Mouse (Mus musculus): ENCODE data around the gene Clstn2. TPM values are rescaled to one million over a fixed set of nuclear protein-coding genes. Genes with fewer than 3 reads are reported as not detected.

Gene Clstn2
- polyA plus RNA-seq, 1 experiment from 2014 or later = 2.4 TPM

DNA sequence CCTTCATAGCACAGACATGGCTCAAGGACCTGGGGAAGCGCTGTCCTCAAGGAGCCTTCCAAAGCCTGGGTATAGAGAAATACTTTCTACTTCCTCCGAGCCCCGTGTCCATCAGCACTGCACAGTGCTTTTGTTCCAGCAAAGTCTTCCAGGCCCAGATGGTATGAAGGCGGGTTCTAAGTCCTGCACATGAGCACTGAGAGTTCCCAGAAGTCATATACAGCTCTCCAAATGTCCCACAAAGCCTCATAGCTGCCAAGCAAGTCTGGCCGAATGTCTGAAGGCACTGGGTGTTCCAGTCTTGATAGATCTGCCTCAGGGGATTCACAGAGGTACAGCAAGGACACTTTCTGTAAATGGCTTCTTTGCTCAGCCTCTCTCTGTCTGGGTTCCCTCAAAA is 14.3 kb downstream of the Clstn2 start:
- WGBS = 89% methylated on average over 5 of the region's 5 CpGs
- no peaks in the 10 kb centered on the region for H3K27me3 ChIP-seq
- H3K36me3 ChIP-seq = no peaks in the 10 kb centered on the region
- H3K27ac ChIP-seq = no peak overlapping the region
- no peak for ATAC-seq (ENCODE audit: insufficient number of reproducible peaks, insufficient read depth, low FRiP score, low TSS enrichment, low read depth)
- no peak overlapping the region for H3K9ac ChIP-seq (replicated peaks)
- no peaks in the 10 kb centered on the region for H3K9me3 ChIP-seq
- no peaks in the 10 kb centered on the region for H3K4me1 ChIP-seq (replicated peaks)
- H3K4me2 ChIP-seq = no peak overlapping the region
- no peak overlapping the region for H3K4me3 ChIP-seq (replicated peaks)

- no peaks in the 10 kb centered on the region for H3K27me3 ChIP-seq
- no peaks in the 10 kb centered on the region for H3K9me3 ChIP-seq
- no peak overlapping the region for H3K4me2 ChIP-seq
- WGBS = 86% methylated on average over 5 of the region's 5 CpGs
- H3K9ac ChIP-seq (replicated peaks) = no peak overlapping the region
- ATAC-seq (ENCODE audit: insufficient number of reproducible peaks, insufficient read depth, low FRiP score, low TSS enrichment, low read depth) = no peak
- H3K36me3 ChIP-seq = no peaks in the 10 kb centered on the region
- no peaks in the 10 kb centered on the region for H3K4me1 ChIP-seq (replicated peaks)
- H3K4me3 ChIP-seq (replicated peaks) = no peak overlapping the region
- H3K27ac ChIP-seq = no peak overlapping the region
Observed at GRCm38 (mm10) chr9:98016576-98016975, 16.4 kb downstream of the Clstn2 start.

GRCm38 (mm10) chr9:97996349-97996748 is 36.6 kb downstream of the Clstn2 start:
- Histone ChIP-seq H3K27me3 (no peaks in the 10 kb centered on the region), H3K27ac (no peak overlapping the region), H3K9me3 (no peaks in the 10 kb centered on the region), H3K4me3 (replicated peaks) (no peak overlapping the region), H3K4me2 (no peak overlapping the region), H3K9ac (replicated peaks) (no peak overlapping the region), H3K4me1 (replicated peaks) (no peaks in the 10 kb centered on the region), H3K36me3 (no peaks in the 10 kb centered on the region)
- WGBS = 80% methylated on average over 5 of the region's 5 CpGs
- no peak for ATAC-seq (ENCODE audit: insufficient number of reproducible peaks, insufficient read depth, low FRiP score, low TSS enrichment, low read depth)

DNA sequence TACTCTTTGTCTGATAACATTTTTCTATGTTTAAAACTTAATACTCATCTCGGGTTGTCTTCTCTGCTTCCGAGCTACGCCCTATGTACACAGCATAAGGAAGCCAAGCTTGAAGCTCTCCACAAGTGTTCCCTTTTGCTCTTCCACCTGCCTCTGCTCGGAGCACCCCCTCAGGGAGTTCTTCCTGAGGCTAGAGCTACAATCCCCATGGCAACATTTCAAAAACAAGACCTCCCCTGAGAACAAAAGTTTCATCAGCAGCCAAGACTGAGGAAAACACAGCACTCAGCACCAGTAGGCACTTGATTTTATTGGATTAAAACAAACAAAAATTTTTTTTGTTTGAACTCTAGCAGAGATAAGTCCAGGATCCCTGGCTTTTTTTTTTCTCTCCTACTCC is 37.3 kb downstream of the Clstn2 start:
- Histone ChIP-seq H3K27me3 (no peaks in the 10 kb centered on the region), H3K4me3 (replicated peaks) (no peak overlapping the region), H3K4me1 (replicated peaks) (no peaks in the 10 kb centered on the region), H3K27ac (no peak overlapping the region), H3K4me2 (no peak overlapping the region), H3K9me3 (no peaks in the 10 kb centered on the region), H3K9ac (replicated peaks) (no peak overlapping the region), H3K36me3 (no peaks in the 10 kb centered on the region)
- no peak for ATAC-seq (ENCODE audit: insufficient number of reproducible peaks, insufficient read depth, low FRiP score, low TSS enrichment, low read depth)
- 79% methylated on average over 4 of the region's 4 CpGs for WGBS

- Histone ChIP-seq H3K4me3 (replicated peaks) (no peak overlapping the region), H3K4me2 (no peak overlapping the region)
- 56% methylated on average over 4 of the region's 4 CpGs for WGBS
Observed at GRCm38 (mm10) chr9:97992131-97992530, 40.9 kb downstream of the Clstn2 start.

GRCm38 (mm10) chr9:97977339-97977738 is 55.6 kb downstream of the Clstn2 start:
- Histone ChIP-seq H3K9ac (replicated peaks) (no peak overlapping the region), H3K27ac (no peak overlapping the region), H3K4me3 (replicated peaks) (no peak overlapping the region), H3K4me1 (replicated peaks) (no peaks in the 10 kb centered on the region), H3K9me3 (no peaks in the 10 kb centered on the region), H3K36me3 (no peaks in the 10 kb centered on the region), H3K4me2 (no peak overlapping the region), H3K27me3 (0 out of 2 replicates have a peak, but pooled peaks cover 4% of the 10 kb centered on the region)
- no peak for ATAC-seq (ENCODE audit: insufficient number of reproducible peaks, insufficient read depth, low FRiP score, low TSS enrichment, low read depth)
- WGBS = 83% methylated on average over 3 of the region's 3 CpGs

More at GRCm38 (mm10) chr9:97992131-97992530, 40.9 kb downstream of the Clstn2 start:
- Histone ChIP-seq H3K9me3 (no peaks in the 10 kb centered on the region), H3K9ac (replicated peaks) (no peak overlapping the region), H3K27me3 (no peaks in the 10 kb centered on the region), H3K4me1 (replicated peaks) (no peaks in the 10 kb centered on the region), H3K27ac (no peak overlapping the region), H3K36me3 (no peaks in the 10 kb centered on the region)
- no peak for ATAC-seq (ENCODE audit: insufficient number of reproducible peaks, insufficient read depth, low FRiP score, low TSS enrichment, low read depth)

DNA sequence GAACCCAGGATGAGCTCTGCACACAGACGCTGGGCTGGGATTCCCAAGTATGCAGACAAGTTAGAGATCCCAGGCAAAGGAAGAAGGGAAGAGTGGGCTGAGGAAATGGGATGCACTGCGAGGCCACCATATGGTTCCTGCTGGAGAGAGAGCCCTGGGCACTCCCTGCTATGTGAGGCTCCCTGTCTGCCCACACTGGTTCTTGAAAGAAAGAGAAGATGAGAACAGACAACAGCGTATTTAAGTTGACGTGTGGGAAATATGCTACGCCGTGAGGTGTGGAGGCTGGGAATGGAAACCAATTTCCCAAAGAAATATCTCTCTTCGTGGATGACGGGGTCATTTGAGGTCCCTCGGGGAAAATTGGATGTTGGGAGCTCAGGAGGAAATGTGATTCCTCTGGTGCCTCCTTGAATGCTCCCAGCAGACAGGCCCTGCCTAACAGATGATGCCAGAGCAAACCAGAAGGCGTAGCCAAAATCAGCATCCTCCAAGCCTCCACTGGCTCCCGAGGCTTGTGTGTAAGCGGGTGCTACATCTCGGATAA is 58.1 kb downstream of the Clstn2 start:
- Histone ChIP-seq H3K4me1 (replicated peaks) (no peaks in the 10 kb centered on the region), H3K27me3 (0 out of 2 replicates have a peak, but pooled peaks cover 4% of the 10 kb centered on the region), H3K36me3 (no peaks in the 10 kb centered on the region), H3K9me3 (no peaks in the 10 kb centered on the region), H3K4me2 (no peak overlapping the region), H3K27ac (no peak overlapping the region), H3K4me3 (replicated peaks) (no peak overlapping the region), H3K9ac (replicated peaks) (no peak overlapping the region)
- WGBS = 80% methylated on average over 13 of the region's 13 CpGs
- ATAC-seq (ENCODE audit: insufficient number of reproducible peaks, insufficient read depth, low FRiP score, low TSS enrichment, low read depth) = no peak

- Histone ChIP-seq H3K27me3 (no peaks in the 10 kb centered on the region), H3K36me3 (no peaks in the 10 kb centered on the region), H3K9me3 (no peaks in the 10 kb centered on the region), H3K4me2 (no peak overlapping the region), H3K9ac (replicated peaks) (no peak overlapping the region), H3K4me1 (replicated peaks) (no peaks in the 10 kb centered on the region), H3K27ac (no peak overlapping the region), H3K4me3 (replicated peaks) (no peak overlapping the region)
- no peak for ATAC-seq (ENCODE audit: insufficient number of reproducible peaks, insufficient read depth, low FRiP score, low TSS enrichment, low read depth)
- WGBS = 84% methylated on average over 4 of the region's 4 CpGs
Observed at GRCm38 (mm10) chr9:97966691-97967090, 66.3 kb downstream of the Clstn2 start.

- Histone ChIP-seq H3K4me3 (replicated peaks) (no peak overlapping the region), H3K27me3 (no peaks in the 10 kb centered on the region), H3K36me3 (no peaks in the 10 kb centered on the region), H3K9me3 (no peaks in the 10 kb centered on the region), H3K4me2 (no peak overlapping the region), H3K9ac (replicated peaks) (no peak overlapping the region), H3K4me1 (replicated peaks) (no peaks in the 10 kb centered on the region), H3K27ac (no peak overlapping the region)
- 86% methylated on average over 8 of the region's 8 CpGs for WGBS
- no peak for ATAC-seq (ENCODE audit: insufficient number of reproducible peaks, insufficient read depth, low FRiP score, low TSS enrichment, low read depth)
Observed at GRCm38 (mm10) chr9:97957508-97957907, 75.5 kb downstream of the Clstn2 start.

- Histone ChIP-seq H3K9me3 (no peaks in the 10 kb centered on the region), H3K4me1 (replicated peaks) (no peaks in the 10 kb centered on the region), H3K9ac (replicated peaks) (no peak overlapping the region), H3K27ac (no peak overlapping the region), H3K4me3 (replicated peaks) (no peak overlapping the region), H3K4me2 (no peak overlapping the region), H3K36me3 (no peaks in the 10 kb centered on the region), H3K27me3 (no peaks in the 10 kb centered on the region)
- WGBS = 84% methylated on average over 4 of the region's 4 CpGs
- ATAC-seq (ENCODE audit: insufficient number of reproducible peaks, insufficient read depth, low FRiP score, low TSS enrichment, low read depth) = no peak
Observed at GRCm38 (mm10) chr9:97956407-97957106, 76.4 kb downstream of the Clstn2 start.

- 88% methylated on average over 8 of the region's 8 CpGs for WGBS
- Histone ChIP-seq H3K27ac (no peak overlapping the region), H3K9ac (replicated peaks) (no peak overlapping the region), H3K9me3 (no peaks in the 10 kb centered on the region), H3K27me3 (no peaks in the 10 kb centered on the region), H3K4me3 (replicated peaks) (no peak overlapping the region), H3K4me2 (no peak overlapping the region), H3K36me3 (no peaks in the 10 kb centered on the region), H3K4me1 (replicated peaks) (no peaks in the 10 kb centered on the region)
- ATAC-seq (ENCODE audit: insufficient number of reproducible peaks, insufficient read depth, low FRiP score, low TSS enrichment, low read depth) = no peak
Observed at GRCm38 (mm10) chr9:97953746-97954359, 79.1 kb downstream of the Clstn2 start.
